Mouse (Mus musculus) CH12.LX (cell line): ENCODE results near the gene Stk10. TPM values are rescaled to one million over a fixed set of nuclear protein-coding genes. Genes with fewer than 3 reads are reported as not detected.

Experiments used
- DNase-seq: peaks from one replicate; pipeline ENCODE4 v3.0.0-alpha.2; 2013; ENCODE audit errors: extremely low read depth
- H3K27ac ChIP-seq: 2 replicates; pipeline ENCODE4 v1.5.1; 2012; ENCODE audit warnings: low read depth, mild to moderate bottlenecking, control low read depth, moderate library complexity; ENCODE audit not compliant: insufficient read depth
- H3K27me3 ChIP-seq: replicated peaks from 2 replicates; pipeline ENCODE3; 2012; ENCODE audit warnings: inconsistent platforms
- H3K36me3 ChIP-seq, 2 experiments: replicated peaks in 1 of 2; 2 replicates each; pipeline versions ENCODE3 to v1.6.1; 2012; ENCODE audit warnings: inconsistent platforms in 1 of 2, low read length in 1 of 2, mild to moderate bottlenecking in 1 of 2, mixed read lengths in 1 of 2, moderate library complexity in 1 of 2; ENCODE audit not compliant: control insufficient read depth in 1 of 2, insufficient read depth in 1 of 2
- H3K4me1 ChIP-seq, 2 experiments: 2 replicates each; pipeline ENCODE4 v1.6.1; 2012; ENCODE audit warnings: inconsistent platforms in 1 of 2, moderate library complexity in 1 of 2; ENCODE audit not compliant: insufficient read depth in 2 of 2, control insufficient read depth in 1 of 2
- H3K4me2 ChIP-seq: 2 replicates; pipeline ENCODE4 v1.6.1; 2012; ENCODE audit warnings: low read depth, mild to moderate bottlenecking, control low read depth; ENCODE audit not compliant: poor library complexity, insufficient read depth, severe bottlenecking
- H3K4me3 ChIP-seq, 3 experiments: fragments of 150-350 bp in 1 of 3; sonication (generic) in 1 of 3; replicated peaks in 1 of 3; 2 replicates each; pipeline versions ENCODE3 to v1.5.1; 2011 to 2012; ENCODE audit warnings: low read depth in 2 of 3, low read length in 2 of 3, mild to moderate bottlenecking in 2 of 3, moderate library complexity in 2 of 3, control low read depth in 1 of 3, improper control_type of control experiment in 1 of 3, inconsistent platforms in 1 of 3, mixed read lengths in 1 of 3; ENCODE audit not compliant: poor library complexity in 1 of 3
- H3K79me2 ChIP-seq: replicated peaks from 2 replicates; pipeline ENCODE4 v1.6.1; 2012; ENCODE audit warnings: mild to moderate bottlenecking, moderate library complexity; ENCODE audit not compliant: control insufficient read depth, poor library complexity, insufficient read depth, severe bottlenecking; ENCODE audit errors: extremely low read depth
- H3K9ac ChIP-seq: 2 replicates; pipeline ENCODE4 v1.6.1; 2012; ENCODE audit warnings: low read depth, mild to moderate bottlenecking, control low read depth, moderate library complexity; ENCODE audit not compliant: insufficient read depth
- H3K9me3 ChIP-seq: replicated peaks from 2 replicates; pipeline ENCODE3; 2012; ENCODE audit warnings: low read length, inconsistent platforms, mixed read lengths
- CHD2 ChIP-seq: IDR thresholded peaks from 2 replicates; pipeline ENCODE4 v1.6.1; 2011; ENCODE audit warnings: low read length, improper control_type of control experiment
- CTCF ChIP-seq, 2 experiments: IDR thresholded peaks in 1 of 2; conservative IDR thresholded peaks in 1 of 2; 2 replicates each; pipeline ENCODE4 v1.5.1; 2011 to 2012; ENCODE audit warnings: low read depth in 2 of 2, low read length in 2 of 2, improper control_type of control experiment in 1 of 2, inconsistent platforms in 1 of 2, mild to moderate bottlenecking in 1 of 2, moderate library complexity in 1 of 2
- E2F4 ChIP-seq: IDR thresholded peaks from 2 replicates; pipeline ENCODE4 v1.6.1; 2011; ENCODE audit warnings: low read depth, low read length, improper control_type of control experiment; ENCODE audit not compliant: insufficient replicate concordance
- ELF1 ChIP-seq: IDR thresholded peaks from 2 replicates; pipeline ENCODE4 v1.6.1; 2014; ENCODE audit warnings: low read depth, mild to moderate bottlenecking, inconsistent platforms, low read length, improper control_type of control experiment
- GABPA ChIP-seq: IDR thresholded peaks from 2 replicates; pipeline ENCODE4 v1.6.1; 2012; ENCODE audit warnings: low read depth, low read length, improper control_type of control experiment, inconsistent platforms; ENCODE audit not compliant: insufficient replicate concordance
- JUN ChIP-seq: IDR thresholded peaks from 2 replicates; pipeline ENCODE4 v1.6.1; 2011; ENCODE audit warnings: low read depth, mild to moderate bottlenecking, low read length, improper control_type of control experiment, moderate library complexity; ENCODE audit not compliant: insufficient read depth
- MAX ChIP-seq: IDR thresholded peaks from 2 replicates; pipeline ENCODE4 v1.6.1; 2011; ENCODE audit warnings: low read length, improper control_type of control experiment
- MXI1 ChIP-seq: IDR thresholded peaks from 2 replicates; pipeline ENCODE4 v1.6.1; 2011; ENCODE audit warnings: mild to moderate bottlenecking, low read depth, low read length, improper control_type of control experiment
- MYC ChIP-seq: IDR thresholded peaks from 2 replicates; pipeline ENCODE4 v1.6.1; 2011; ENCODE audit warnings: low read depth, mild to moderate bottlenecking, improper control_type of control experiment, low read length
- NRF1 ChIP-seq: IDR thresholded peaks from 2 replicates; pipeline ENCODE4 v1.6.1; 2014; ENCODE audit warnings: low read depth, mild to moderate bottlenecking, inconsistent platforms, low read length, improper control_type of control experiment, moderate library complexity
- PAX5 ChIP-seq: IDR thresholded peaks from 2 replicates; pipeline ENCODE4 v1.6.1; 2012; ENCODE audit warnings: low read length, inconsistent platforms, mixed read lengths
- POLR2A ChIP-seq: IDR thresholded peaks from 2 replicates; pipeline ENCODE4 v1.6.1; 2011; ENCODE audit warnings: low read depth, mild to moderate bottlenecking, improper control_type of control experiment, low read length
- POLR2AphosphoS2 ChIP-seq: IDR thresholded peaks from 2 replicates; pipeline ENCODE4 v1.6.1; 2011; ENCODE audit warnings: low read depth, low read length, improper control_type of control experiment
- RAD21 ChIP-seq: IDR thresholded peaks from 2 replicates; pipeline ENCODE4 v1.6.1; 2011; ENCODE audit warnings: low read depth, mild to moderate bottlenecking, low read length, improper control_type of control experiment, moderate library complexity
- RCOR1 ChIP-seq: conservative IDR thresholded peaks from 2 replicates; pipeline ENCODE4 v1.6.1; 2012; ENCODE audit warnings: low read depth, mild to moderate bottlenecking, inconsistent platforms, low read length, improper control_type of control experiment
- USF1 ChIP-seq: IDR thresholded peaks from 2 replicates; pipeline ENCODE4 v1.6.1; 2014; ENCODE audit warnings: low read depth, mild to moderate bottlenecking, inconsistent platforms, low read length, improper control_type of control experiment
- USF2 ChIP-seq: conservative IDR thresholded peaks from 2 replicates; pipeline ENCODE4 v1.6.1; 2011; ENCODE audit warnings: low read depth, low read length, improper control_type of control experiment
- ZC3H11A ChIP-seq: IDR thresholded peaks from 2 replicates; pipeline ENCODE4 v1.6.1; 2012; ENCODE audit warnings: low read depth, mild to moderate bottlenecking, inconsistent platforms, low read length, improper control_type of control experiment
- ZMIZ1 ChIP-seq: IDR thresholded peaks from 2 replicates; pipeline ENCODE4 v1.6.1; 2012; ENCODE audit warnings: low read depth, mild to moderate bottlenecking, inconsistent platforms, low read length, improper control_type of control experiment
- ZNF384 ChIP-seq: IDR thresholded peaks from 2 replicates; pipeline ENCODE4 v1.6.1; 2012; ENCODE audit warnings: low read depth, low read length, improper control_type of control experiment, inconsistent platforms
- dilution Hi-C: fragments of 300-500 bp; cut with MboI; formaldehyde crosslinking; loops from 2 replicates; pipeline ENCODE4 v1.14.3; 2020; ENCODE audit warnings: low sequenced_read_pairs; ENCODE audit not compliant: extremely low pct_unique_long_range_greater_than_20kb, extremely low pct_ligation_motif_present
- in situ Hi-C: fragments of 300-500 bp; cut with MboI; formaldehyde crosslinking; loops from 3 replicates; pipeline ENCODE4 v1.14.3; 2019; ENCODE audit warnings: low sequenced_read_pairs, low pct_ligation_motif_present, low pct_unique_long_range_greater_than_20kb, mixed read lengths
- polyA plus RNA-seq: library from polyadenylated mRNA; unstranded; fragments of >175 nt; gene quantifications from 2 replicates; pipeline ENCODE4 v1.2.1, GENCODE M21; 2012; ENCODE audit warnings: low read depth; ENCODE audit not compliant: insufficient read length
- total RNA-seq, 2 experiments: library from RNA; depleted of rRNA; stranded (reverse); fragments of 300-350 nt in 1 of 2; fragments of >200 nt in 1 of 2; gene quantifications; 2 replicates each; pipeline ENCODE4 v1.2.3; 2012 to 2014

Gene Stk10
- total and polyA plus RNA-seq, 3 experiments = 20.0 to 40.3 (median 23.2) TPM

GRCm38 (mm10) chr11:32605907-32606306 is 72.8 kb downstream of the Stk10 start:
- H3K36me3 ChIP-seq = peaks cover 23 to 61% of the 10 kb centered on the region in 2 experiments
- H3K9me3 ChIP-seq = peaks cover 2% of the 10 kb centered on the region
- no peak for DNase-seq
- no peak overlapping the region for H3K4me3 ChIP-seq
- no peak overlapping the region for H3K9ac ChIP-seq
- H3K4me1 ChIP-seq = peaks cover 7 to 55% of the 10 kb centered on the region in 2 experiments
- H3K79me2 ChIP-seq = no peaks in the 10 kb centered on the region
- no peaks in the 10 kb centered on the region for H3K27me3 ChIP-seq
- dilution Hi-C loops (no loop called here), in situ Hi-C loops (loop anchor here (25.0 kb wide), 1 partner anchor 531 kb away; the partner anchor contains the start of gene Fgf18)
- TF ChIP-seq MXI1 = no peak
- no peak for TF ChIP-seq MAX
- TF ChIP-seq NRF1 = no peak
- TF ChIP-seq ELF1 = no peak
- TF ChIP-seq CHD2 = no peak
- TF ChIP-seq GABPA = no peak
- no peak for TF ChIP-seq PAX5
- no peak for TF ChIP-seq USF1
- TF ChIP-seq CTCF (conservative IDR thresholded peaks at IDR 0.05 in 1 of 2, IDR thresholded peaks at IDR 0.05 in 1 of 2; ENCODE audit: low read depth in 2 of 2, low read length in 2 of 2) = no peak
- TF ChIP-seq MYC = no peak
- TF ChIP-seq ZC3H11A = no peak
- TF ChIP-seq E2F4 = no peak
- TF ChIP-seq POLR2A = no peak
- TF ChIP-seq ZMIZ1 = no peak
- no peak for TF ChIP-seq JUN
- no peak for TF ChIP-seq POLR2AphosphoS2
- no peak for TF ChIP-seq RAD21
- TF ChIP-seq RCOR1 = no peak
- no peak overlapping the region for H3K4me2 ChIP-seq
- H3K27ac ChIP-seq = no peak overlapping the region

GRCm38 (mm10) chr11:32607319-32607718 is 74.2 kb downstream of the Stk10 start:
- Histone ChIP-seq H3K4me1 (peaks cover 0 to 41% of the 10 kb centered on the region in 2 experiments; a peak in 3 of 4 replicates), H3K27ac (no peak overlapping the region), H3K27me3 (no peaks in the 10 kb centered on the region), H3K9me3 (peaks cover 2% of the 10 kb centered on the region), H3K4me2 (no peak overlapping the region), H3K9ac (no peak overlapping the region), H3K36me3 (peaks cover 36 to 67% of the 10 kb centered on the region in 2 experiments), H3K4me3 (no peak overlapping the region), H3K79me2 (no peaks in the 10 kb centered on the region)
- dilution Hi-C loops = no loop called here
- in situ Hi-C loops = loop anchor here (25.0 kb wide), 1 partner anchor 530 kb away; the partner anchor contains the start of gene Fgf18
- TF ChIP-seq USF2 = no peak
- peak; percentile 50 for TF ChIP-seq ZNF384
- DNase-seq = no peak
